Mouse (Mus musculus) kidney, postnatal 10 days (tissue): ENCODE data around the gene Rmi2.

Experiments
- DNase-seq: peaks from one replicate; pipeline ENCODE4 v3.0.0; 2021; ENCODE audit warnings: mixed read lengths

Gene Rmi2

DNA sequence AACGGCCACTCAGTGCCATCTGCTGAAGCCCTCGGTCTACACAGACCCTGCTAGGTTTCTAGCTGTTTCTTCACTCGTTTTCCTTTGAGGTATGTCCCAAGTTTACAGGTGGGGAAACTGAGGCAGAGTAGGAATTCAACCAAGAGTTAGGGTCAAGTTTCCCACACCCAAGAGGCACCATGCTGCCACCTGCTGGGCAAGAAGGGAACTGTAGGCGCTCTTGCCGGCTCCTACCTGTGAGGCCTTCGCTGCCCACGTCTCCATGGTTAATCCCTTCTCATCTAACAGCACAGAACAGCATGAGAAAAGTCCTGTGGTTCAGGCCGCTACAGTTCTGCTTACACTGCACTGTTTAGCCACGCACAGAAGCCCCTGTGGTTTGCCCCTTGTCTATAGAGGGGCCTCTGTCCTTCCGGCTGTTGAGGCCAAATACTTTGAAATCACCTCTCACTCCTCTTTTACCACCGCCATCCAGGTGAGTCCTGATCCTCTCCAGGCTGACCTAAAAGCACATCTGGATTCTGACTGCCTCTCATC, 33.1 kb downstream of the Rmi2 start:
- peak; percentile 82 for DNase-seq

- DNase-seq = no peak
Observed at GRCm38 (mm10) chr16:10870969-10871368, 36.1 kb downstream of the Rmi2 start.

- DNase-seq = no peak
Observed at GRCm38 (mm10) chr16:10872825-10873360, 38.0 kb downstream of the Rmi2 start.

GRCm38 (mm10) chr16:10873654-10874053, 38.8 kb downstream of the Rmi2 start:
- peak; percentile 91 for DNase-seq

DNA sequence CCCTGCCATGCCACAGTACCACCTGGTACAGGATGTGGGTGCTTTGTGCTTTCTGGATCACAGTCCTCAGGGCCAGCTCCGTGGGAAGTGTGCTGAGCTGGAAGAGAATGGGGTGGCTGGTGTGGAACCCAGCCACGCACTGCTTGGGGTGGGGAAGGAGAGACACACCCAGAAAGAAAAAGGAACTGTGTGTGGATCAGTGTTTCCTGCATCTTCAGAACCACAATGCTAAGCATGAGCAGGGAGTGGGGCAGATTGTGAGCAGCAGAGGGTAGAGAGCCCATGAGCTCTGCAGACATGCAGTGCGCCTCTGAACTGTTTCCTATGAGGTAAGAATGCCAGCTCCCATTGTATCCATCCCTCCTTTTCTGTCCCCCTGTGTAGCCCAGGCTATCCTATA, 43.4 kb downstream of the Rmi2 start:
- DNase-seq = no peak

GRCm38 (mm10) chr16:10879467-10879866, 44.6 kb downstream of the Rmi2 start:
- DNase-seq = peak; percentile 77

DNA sequence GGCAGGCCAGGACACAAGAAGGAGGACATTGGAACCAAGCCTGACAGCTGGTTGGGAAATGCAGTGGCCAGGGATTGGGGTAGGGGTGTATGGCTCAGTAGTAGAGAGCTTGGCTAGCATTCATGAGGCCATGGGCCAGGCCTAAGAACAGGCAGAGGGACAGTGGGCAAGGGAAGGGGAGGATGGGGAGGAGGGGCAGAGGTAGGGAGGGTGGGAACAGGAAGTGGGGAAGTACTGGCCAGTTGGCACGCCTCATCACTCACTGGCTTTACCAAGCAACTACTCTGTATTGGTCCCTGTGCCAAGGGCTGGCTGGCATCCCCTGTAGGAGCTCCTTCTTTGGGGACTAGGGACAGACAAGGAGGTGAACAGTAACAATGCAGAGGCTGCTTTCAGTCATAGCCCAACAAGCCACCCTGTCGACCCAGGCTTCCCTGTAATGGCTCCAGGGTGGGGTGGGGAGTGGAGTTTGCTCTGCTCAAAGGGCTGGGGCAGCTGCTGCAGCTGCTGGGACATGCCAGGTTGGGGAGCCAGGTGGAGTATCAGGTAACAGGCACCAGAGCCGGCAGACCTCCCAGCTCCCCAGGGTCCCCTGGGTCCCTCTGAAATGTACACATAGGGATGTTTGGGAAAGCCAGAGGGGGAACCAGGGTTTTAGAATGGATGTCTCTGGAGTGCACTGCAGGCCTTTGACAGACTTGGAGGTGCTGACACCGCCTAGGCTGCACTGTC, 46.5 kb downstream of the Rmi2 start:
- DNase-seq = no peak

DNA sequence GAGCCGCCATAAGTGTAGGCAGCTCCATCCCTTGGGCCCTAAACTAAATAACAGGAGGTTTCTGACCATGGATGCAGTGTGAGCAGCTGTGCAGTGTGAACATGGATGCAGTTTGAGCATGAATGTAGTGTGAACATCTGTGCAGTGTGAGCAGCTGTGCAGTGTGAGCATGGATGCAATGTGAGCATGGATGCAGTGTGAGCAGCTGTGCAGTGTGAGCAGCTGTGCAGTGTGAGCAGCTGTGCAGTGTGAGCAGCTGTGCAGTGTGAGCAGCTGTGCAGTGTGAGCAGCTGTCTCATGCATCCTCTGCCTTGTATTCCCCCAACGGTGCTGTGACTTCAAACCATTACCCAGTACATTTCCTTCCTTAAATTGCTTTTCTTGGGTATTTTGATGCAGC, 52.6 kb downstream of the Rmi2 start:
- no peak for DNase-seq

- peak; percentile 26 for DNase-seq
Observed at GRCm38 (mm10) chr16:10890363-10890762, 55.5 kb downstream of the Rmi2 start.

GRCm38 (mm10) chr16:10893161-10893560, 58.3 kb downstream of the Rmi2 start:
- DNase-seq = peak; percentile 27

DNA sequence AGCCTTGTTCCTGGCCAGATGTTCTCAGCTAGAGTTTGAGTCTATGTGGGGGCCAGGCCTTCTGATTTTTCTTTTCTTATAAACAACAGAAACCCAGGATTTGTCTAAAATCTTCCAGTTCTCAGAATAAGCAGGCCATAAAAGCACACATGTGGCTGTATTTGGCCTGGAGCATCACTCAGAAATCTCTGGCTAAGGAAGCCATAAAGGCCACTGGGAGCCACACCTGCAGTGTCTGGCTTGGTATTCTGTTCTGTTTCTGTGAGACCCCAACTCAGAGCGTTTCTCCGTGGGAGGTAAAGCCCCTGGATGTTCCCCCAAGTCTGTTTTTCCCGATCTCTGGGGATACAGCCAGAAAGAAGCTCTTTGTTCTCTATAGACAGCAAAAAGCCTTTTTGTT, 61.0 kb downstream of the Rmi2 start:
- no peak for DNase-seq

GRCm38 (mm10) chr16:10897372-10897771, 62.5 kb downstream of the Rmi2 start:
- no peak for DNase-seq

DNA sequence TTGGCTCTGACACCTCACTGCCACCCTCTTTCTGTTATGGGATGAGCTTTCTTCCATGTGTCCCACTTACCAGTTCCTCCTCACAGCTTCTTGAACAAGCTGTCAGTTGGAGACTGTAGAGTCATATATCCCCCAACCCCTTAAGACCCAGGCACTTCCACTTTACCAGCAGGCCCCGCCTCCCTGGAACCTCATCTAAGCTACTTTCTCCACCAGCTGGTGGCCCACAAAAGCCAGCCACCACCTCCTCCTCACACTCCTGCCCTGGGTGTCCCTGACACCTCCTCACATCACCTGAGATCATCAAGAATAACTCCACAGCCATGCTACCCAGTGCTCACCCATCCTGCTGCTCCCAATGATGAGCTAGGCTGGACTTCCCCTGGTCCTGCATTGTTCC, 65.9 kb downstream of the Rmi2 start:
- no peak for DNase-seq

GRCm38 (mm10) chr16:10901956-10902355, 67.1 kb downstream of the Rmi2 start:
- no peak for DNase-seq

DNA sequence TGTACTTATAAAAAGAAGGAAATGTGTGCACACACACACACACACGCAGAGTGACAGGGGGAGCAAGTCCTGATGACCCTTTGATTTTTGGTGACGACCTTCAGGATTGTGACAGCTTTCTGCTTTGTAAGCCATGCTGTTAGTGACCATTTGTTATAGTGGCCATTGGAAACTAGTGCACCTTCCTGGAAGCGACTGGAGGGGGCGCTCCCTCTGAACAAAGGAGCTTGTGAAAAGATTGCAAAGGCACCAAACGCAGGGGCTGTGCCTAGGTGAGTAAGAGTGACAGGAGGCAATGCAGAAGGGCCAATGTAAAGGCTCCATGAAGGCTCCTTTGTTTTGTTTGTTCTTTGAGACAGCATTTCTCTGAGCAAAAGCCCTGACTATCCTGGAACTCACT, 68.0 kb downstream of the Rmi2 start:
- DNase-seq = no peak

GRCm38 (mm10) chr16:10905661-10906113, 70.8 kb downstream of the Rmi2 start:
- DNase-seq = no peak

GRCm38 (mm10) chr16:10910541-10910940, 75.7 kb downstream of the Rmi2 start:
- no peak for DNase-seq

DNA sequence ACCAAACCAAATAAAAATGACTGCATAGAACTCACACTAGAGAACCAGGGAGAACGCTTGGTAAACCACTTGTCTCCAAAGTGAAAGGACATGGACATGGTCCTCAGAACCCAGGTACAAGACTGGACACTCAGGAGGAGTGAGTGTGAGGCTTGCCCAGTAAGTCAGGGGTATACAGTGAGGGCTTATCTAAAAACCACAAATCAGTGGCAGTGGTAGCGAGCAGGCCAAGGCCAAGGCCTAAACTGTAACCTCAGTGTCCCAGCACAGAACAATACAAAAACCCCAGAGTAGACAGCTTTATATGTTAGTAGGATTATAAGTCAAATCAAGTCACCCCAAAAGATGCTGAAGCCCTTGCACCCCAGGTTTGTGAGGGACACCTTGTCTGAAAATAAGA, 76.2 kb downstream of the Rmi2 start:
- no peak for DNase-seq

GRCm38 (mm10) chr16:10915066-10915465, 80.2 kb downstream of the Rmi2 start:
- no peak for DNase-seq

GRCm38 (mm10) chr16:10916271-10916670, 81.4 kb downstream of the Rmi2 start:
- DNase-seq = no peak

DNA sequence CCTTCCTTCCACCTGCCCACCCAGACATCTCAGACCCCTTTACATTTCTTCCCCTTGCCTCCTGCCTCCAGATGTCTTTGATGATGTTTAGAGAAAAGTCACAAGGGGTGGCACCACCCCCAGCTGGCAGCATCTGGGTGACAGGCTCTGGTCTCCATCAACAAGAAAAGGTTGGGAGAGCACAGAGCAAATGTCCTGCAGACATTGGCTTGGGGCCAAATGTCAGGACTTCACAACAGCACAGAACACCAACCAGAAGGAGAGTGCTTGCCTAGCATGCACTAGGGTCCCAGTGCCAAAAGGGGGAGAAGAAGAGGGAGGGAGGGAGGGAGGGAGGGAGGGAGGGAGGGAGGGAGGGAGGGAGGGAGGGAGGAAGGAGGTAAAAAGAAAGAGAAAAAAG, 85.0 kb downstream of the Rmi2 start:
- peak; percentile 29 for DNase-seq

DNA sequence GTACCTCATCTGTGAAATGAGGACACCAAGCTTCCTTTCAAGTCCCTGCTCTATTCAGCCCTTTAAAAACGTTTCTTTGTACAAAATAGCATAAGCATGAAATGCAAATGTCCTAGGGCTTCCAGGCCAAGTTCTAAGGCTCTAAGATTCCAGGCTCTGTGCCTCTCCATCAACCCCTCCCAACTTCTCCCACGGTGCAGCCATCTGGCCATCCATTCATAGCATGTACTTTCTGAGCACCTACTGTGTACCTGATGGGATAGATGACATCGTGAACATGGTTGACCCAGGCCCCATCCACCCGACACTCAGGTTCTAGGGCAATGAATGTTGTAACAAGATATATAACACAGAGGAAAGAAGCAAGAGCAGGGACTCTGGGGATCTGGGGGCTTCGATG, 88.7 kb downstream of the Rmi2 start:
- DNase-seq = no peak

GRCm38 (mm10) chr16:10925591-10926180, 90.8 kb downstream of the Rmi2 start:
- DNase-seq = peak; percentile 74

GRCm38 (mm10) chr16:10927026-10927425, 92.2 kb downstream of the Rmi2 start:
- no peak for DNase-seq
